Mouse (Mus musculus): Measurements from ENCODE around the gene Lmo2.

GRCm38 (mm10) chr2:103916069-103916468 is 41.7 kb upstream of the Lmo2 start:
- TF ChIP-seq CTCF (IDR thresholded peaks at IDR 0.05; ENCODE audit: control insufficient read depth, insufficient read depth, insufficient read length) (no peak), CEBPB (IDR thresholded peaks at IDR 0.05; ENCODE audit: low read depth) (no peak)
